Mouse (Mus musculus): Measurements from ENCODE around the gene Drd3. TPM values are rescaled to one million over a fixed set of nuclear protein-coding genes. Genes with fewer than 3 reads are reported as not detected.

Gene Drd3
- polyA plus RNA-seq, 1 experiment from 2014 or later, result not detected

GRCm38 (mm10) chr16:43807048-43807447, 53.2 kb downstream of the Drd3 start:
- no peaks in the 10 kb centered on the region for H3K9me3 ChIP-seq (ENCODE audit: control insufficient read depth, low read length)
- DNase-seq (ENCODE audit: low spot score), result no peak
- no peak for ATAC-seq (ENCODE audit: low FRiP score)
- WGBS, result 74% methylated on average over 16 of the region's 16 CpGs
- no peaks in the 10 kb centered on the region for H3K4me1 ChIP-seq (replicated peaks; ENCODE audit: control insufficient read depth, insufficient read depth, low read length)
- no peaks in the 10 kb centered on the region for H3K27me3 ChIP-seq (ENCODE audit: control insufficient read depth, insufficient read depth, low read length)
- H3K36me3 ChIP-seq (ENCODE audit: control insufficient read depth, insufficient read depth, low read length), result no peaks in the 10 kb centered on the region
- no peak overlapping the region for H3K4me3 ChIP-seq (ENCODE audit: low read depth, low read length)
- no peak overlapping the region for H3K9ac ChIP-seq (ENCODE audit: low read depth, low read length)
- H3K4me2 ChIP-seq (replicated peaks; ENCODE audit: low read depth, low read length), result no peak overlapping the region
- no peak overlapping the region for H3K27ac ChIP-seq (ENCODE audit: low read depth, low read length)

GRCm38 (mm10) chr16:43809429-43809828, 55.6 kb downstream of the Drd3 start:
- WGBS, result 88% methylated on average over 2 of the region's 2 CpGs

GRCm38 (mm10) chr16:43811402-43811801, 57.6 kb downstream of the Drd3 start:
- H3K27me3 ChIP-seq (ENCODE audit: control insufficient read depth, insufficient read depth, low read length), result no peaks in the 10 kb centered on the region
- WGBS, result 82% methylated on average over 1 of the region's 1 CpGs
- DNase-seq (ENCODE audit: low spot score), result no peak
- H3K9me3 ChIP-seq (ENCODE audit: control insufficient read depth, low read length), result no peaks in the 10 kb centered on the region
- H3K4me2 ChIP-seq (replicated peaks; ENCODE audit: low read depth, low read length), result no peak overlapping the region
- H3K27ac ChIP-seq (ENCODE audit: low read depth, low read length), result no peak overlapping the region
- H3K9ac ChIP-seq (ENCODE audit: low read depth, low read length), result no peak overlapping the region
- ATAC-seq (ENCODE audit: low FRiP score), result no peak
- no peak overlapping the region for H3K4me3 ChIP-seq (ENCODE audit: low read depth, low read length)
- H3K4me1 ChIP-seq (replicated peaks; ENCODE audit: control insufficient read depth, insufficient read depth, low read length), result no peaks in the 10 kb centered on the region
- H3K36me3 ChIP-seq (ENCODE audit: control insufficient read depth, insufficient read depth, low read length), result no peaks in the 10 kb centered on the region

More at GRCm38 (mm10) chr16:43809429-43809828, 55.6 kb downstream of the Drd3 start:
- DNase-seq (ENCODE audit: low spot score) (no peak), ATAC-seq (ENCODE audit: low FRiP score) (no peak)
- Histone ChIP-seq H3K4me1 (replicated peaks; ENCODE audit: control insufficient read depth, insufficient read depth, low read length) (no peaks in the 10 kb centered on the region), H3K9me3 (ENCODE audit: control insufficient read depth, low read length) (no peaks in the 10 kb centered on the region), H3K4me2 (replicated peaks; ENCODE audit: low read depth, low read length) (no peak overlapping the region), H3K9ac (ENCODE audit: low read depth, low read length) (no peak overlapping the region), H3K36me3 (ENCODE audit: control insufficient read depth, insufficient read depth, low read length) (no peaks in the 10 kb centered on the region), H3K27ac (ENCODE audit: low read depth, low read length) (no peak overlapping the region), H3K4me3 (ENCODE audit: low read depth, low read length) (no peak overlapping the region), H3K27me3 (ENCODE audit: control insufficient read depth, insufficient read depth, low read length) (no peaks in the 10 kb centered on the region)

GRCm38 (mm10) chr16:43814644-43815043, 60.8 kb downstream of the Drd3 start:
- Histone ChIP-seq H3K27ac (ENCODE audit: low read depth, low read length) (no peak overlapping the region), H3K4me1 (replicated peaks; ENCODE audit: control insufficient read depth, insufficient read depth, low read length) (no peaks in the 10 kb centered on the region), H3K36me3 (ENCODE audit: control insufficient read depth, insufficient read depth, low read length) (no peaks in the 10 kb centered on the region), H3K27me3 (ENCODE audit: control insufficient read depth, insufficient read depth, low read length) (no peaks in the 10 kb centered on the region), H3K4me3 (ENCODE audit: low read depth, low read length) (no peak overlapping the region), H3K9me3 (ENCODE audit: control insufficient read depth, low read length) (no peaks in the 10 kb centered on the region), H3K4me2 (replicated peaks; ENCODE audit: low read depth, low read length) (no peak overlapping the region), H3K9ac (ENCODE audit: low read depth, low read length) (no peak overlapping the region)
- ATAC-seq (ENCODE audit: low FRiP score), result no peak
- DNase-seq (ENCODE audit: low spot score), result no peak
- 45% methylated on average over 4 of the region's 4 CpGs for WGBS

- ATAC-seq (ENCODE audit: low FRiP score) (no peak), DNase-seq (ENCODE audit: low spot score) (no peak)
- Histone ChIP-seq H3K27me3 (ENCODE audit: control insufficient read depth, insufficient read depth, low read length) (no peaks in the 10 kb centered on the region), H3K4me1 (replicated peaks; ENCODE audit: control insufficient read depth, insufficient read depth, low read length) (no peaks in the 10 kb centered on the region), H3K4me2 (replicated peaks; ENCODE audit: low read depth, low read length) (no peak overlapping the region), H3K9me3 (ENCODE audit: control insufficient read depth, low read length) (no peaks in the 10 kb centered on the region), H3K4me3 (ENCODE audit: low read depth, low read length) (no peak overlapping the region), H3K27ac (ENCODE audit: low read depth, low read length) (no peak overlapping the region), H3K36me3 (ENCODE audit: control insufficient read depth, insufficient read depth, low read length) (no peaks in the 10 kb centered on the region), H3K9ac (ENCODE audit: low read depth, low read length) (no peak overlapping the region)
- 79% methylated on average over 4 of the region's 5 CpGs for WGBS
Observed at GRCm38 (mm10) chr16:43816321-43816720, 62.5 kb downstream of the Drd3 start.

- H3K4me2 ChIP-seq (replicated peaks; ENCODE audit: low read depth, low read length), result no peak overlapping the region
- H3K36me3 ChIP-seq (ENCODE audit: control insufficient read depth, insufficient read depth, low read length), result no peaks in the 10 kb centered on the region
- DNase-seq (ENCODE audit: low spot score) (no peak), ATAC-seq (ENCODE audit: low FRiP score) (no peak)
- no peaks in the 10 kb centered on the region for H3K27me3 ChIP-seq (ENCODE audit: control insufficient read depth, insufficient read depth, low read length)
- no peaks in the 10 kb centered on the region for H3K4me1 ChIP-seq (replicated peaks; ENCODE audit: control insufficient read depth, insufficient read depth, low read length)
- 96% methylated on average over 6 of the region's 6 CpGs for WGBS
- no peak overlapping the region for H3K9ac ChIP-seq (ENCODE audit: low read depth, low read length)
- H3K9me3 ChIP-seq (ENCODE audit: control insufficient read depth, low read length), result no peaks in the 10 kb centered on the region
- H3K27ac ChIP-seq (ENCODE audit: low read depth, low read length), result no peak overlapping the region
- no peak overlapping the region for H3K4me3 ChIP-seq (ENCODE audit: low read depth, low read length)
Observed at GRCm38 (mm10) chr16:43818404-43818803, 64.6 kb downstream of the Drd3 start.

GRCm38 (mm10) chr16:43827492-43827891, 73.7 kb downstream of the Drd3 start:
- H3K4me1 ChIP-seq (replicated peaks; ENCODE audit: control insufficient read depth, insufficient read depth, low read length), result no peaks in the 10 kb centered on the region
- H3K4me2 ChIP-seq (replicated peaks; ENCODE audit: low read depth, low read length), result no peak overlapping the region
- H3K9ac ChIP-seq (ENCODE audit: low read depth, low read length), result no peak overlapping the region
- no peaks in the 10 kb centered on the region for H3K9me3 ChIP-seq (ENCODE audit: control insufficient read depth, low read length)
- no peaks in the 10 kb centered on the region for H3K36me3 ChIP-seq (ENCODE audit: control insufficient read depth, insufficient read depth, low read length)
- ATAC-seq (ENCODE audit: low FRiP score) (no peak), DNase-seq (ENCODE audit: low spot score) (no peak)
- H3K4me3 ChIP-seq (ENCODE audit: low read depth, low read length), result no peak overlapping the region
- H3K27me3 ChIP-seq (ENCODE audit: control insufficient read depth, insufficient read depth, low read length), result no peaks in the 10 kb centered on the region
- WGBS, result 66% methylated on average over 3 of the region's 3 CpGs
- no peak overlapping the region for H3K27ac ChIP-seq (ENCODE audit: low read depth, low read length)

- Histone ChIP-seq H3K36me3 (ENCODE audit: control insufficient read depth, insufficient read depth, low read length) (no peaks in the 10 kb centered on the region), H3K27me3 (ENCODE audit: control insufficient read depth, insufficient read depth, low read length) (no peaks in the 10 kb centered on the region), H3K9me3 (ENCODE audit: control insufficient read depth, low read length) (no peaks in the 10 kb centered on the region), H3K4me2 (replicated peaks; ENCODE audit: low read depth, low read length) (no peak overlapping the region), H3K9ac (ENCODE audit: low read depth, low read length) (no peak overlapping the region), H3K4me3 (ENCODE audit: low read depth, low read length) (no peak overlapping the region), H3K4me1 (replicated peaks; ENCODE audit: control insufficient read depth, insufficient read depth, low read length) (no peaks in the 10 kb centered on the region), H3K27ac (ENCODE audit: low read depth, low read length) (no peak overlapping the region)
- DNase-seq (ENCODE audit: low spot score) (no peak), ATAC-seq (ENCODE audit: low FRiP score) (no peak)
- 95% methylated on average over 2 of the region's 2 CpGs for WGBS
Observed at GRCm38 (mm10) chr16:43831957-43832356, 78.1 kb downstream of the Drd3 start.

- H3K4me1 ChIP-seq (replicated peaks; ENCODE audit: control insufficient read depth, insufficient read depth, low read length), result no peaks in the 10 kb centered on the region
- no peak for ATAC-seq (ENCODE audit: low FRiP score)
- 75% methylated on average over 1 of the region's 1 CpGs for WGBS
Observed at GRCm38 (mm10) chr16:43841236-43841635, 87.4 kb downstream of the Drd3 start.

More at GRCm38 (mm10) chr16:43841236-43841635, 87.4 kb downstream of the Drd3 start:
- Histone ChIP-seq H3K36me3 (ENCODE audit: control insufficient read depth, insufficient read depth, low read length) (no peaks in the 10 kb centered on the region), H3K9ac (ENCODE audit: low read depth, low read length) (no peak overlapping the region), H3K27ac (ENCODE audit: low read depth, low read length) (no peak overlapping the region), H3K9me3 (ENCODE audit: control insufficient read depth, low read length) (no peaks in the 10 kb centered on the region), H3K27me3 (ENCODE audit: control insufficient read depth, insufficient read depth, low read length) (no peaks in the 10 kb centered on the region), H3K4me3 (ENCODE audit: low read depth, low read length) (no peak overlapping the region), H3K4me2 (replicated peaks; ENCODE audit: low read depth, low read length) (no peak overlapping the region)
- DNase-seq (ENCODE audit: low spot score), result no peak

Measured in hindbrain, embryonic 11.5 days (tissue).